ENCODE assay signal across 8 mouse cellular contexts in genomic region chr19:53008020-53008705, GRCm38 (mm10). TPM values are rescaled to one million over a fixed set of nuclear protein-coding genes. Genes with fewer than 3 reads are reported as not detected.
A peak's percentile ranks its signal among the peaks of the same experiment; 100 is the strongest.
DNase-seq lines count a peak whose midpoint lies in the region; ATAC-seq lines count a peak whose summit lies in the region.

No protein-coding gene starts in this region.

- no peak overlapping the region for H3K4me3 ChIP-seq in neural tube, embryonic 15.5 days (replicated peaks)
- H3K4me3 ChIP-seq in hindbrain, embryonic 11.5 days (ENCODE audit: low read depth, low read length): no peak overlapping the region

- H3K4me2 ChIP-seq in neural tube, embryonic 15.5 days: no peak overlapping the region
- H3K4me2 ChIP-seq in hindbrain, embryonic 11.5 days (replicated peaks; ENCODE audit: low read depth, low read length): no peak overlapping the region

- DNase-seq in neural tube, embryonic 10.5 days (ENCODE audit: extremely low spot score, low spot score): peak; percentile 58
- peak; percentile 76 for DNase-seq in cerebellum, adult 9-11 months
- DNase-seq in frontal cortex, postnatal 14 days (ENCODE audit: low spot score in 2 of 2): peak; percentile 55 to 62
- DNase-seq in hindbrain, embryonic 11.5 days (ENCODE audit: low spot score): peak; percentile 58
- DNase-seq in layer of hippocampus, adult 9-10 months (ENCODE audit: low spot score): peak; percentile 63
- DNase-seq in lung, postnatal 25 days (ENCODE audit: low spot score): peak; percentile 86
- peak; percentile 60 to 64 for DNase-seq in right cerebral cortex, postnatal 36 days (ENCODE audit: low spot score in 2 of 2)

- no peak for ATAC-seq in neural tube, embryonic 15.5 days (ENCODE audit: low FRiP score)
- 0 out of 2 replicates have a peak, but pooled peaks have one; percentile 36 for ATAC-seq in hindbrain, embryonic 11.5 days (ENCODE audit: low FRiP score)

- H3K4me1 ChIP-seq in neural tube, embryonic 15.5 days: peaks cover 15% of the 10 kb centered on the region
- H3K4me1 ChIP-seq in hindbrain, embryonic 11.5 days (replicated peaks; ENCODE audit: control insufficient read depth, insufficient read depth, low read length): no peaks in the 10 kb centered on the region

- WGBS in neural tube, embryonic 15.5 days: 66% methylated on average over 6 of the region's 6 CpGs
- 61% methylated on average over 6 of the region's 6 CpGs for WGBS in hindbrain, embryonic 11.5 days

- H3K9ac ChIP-seq in neural tube, embryonic 15.5 days (replicated peaks): no peak overlapping the region
- H3K9ac ChIP-seq in hindbrain, embryonic 11.5 days (ENCODE audit: low read depth, low read length): no peak overlapping the region

- H3K9me3 ChIP-seq in neural tube, embryonic 15.5 days (replicated peaks): no peaks in the 10 kb centered on the region
- no peaks in the 10 kb centered on the region for H3K9me3 ChIP-seq in hindbrain, embryonic 11.5 days (ENCODE audit: control insufficient read depth, low read length)

- no peaks in the 10 kb centered on the region for H3K27me3 ChIP-seq in neural tube, embryonic 15.5 days (replicated peaks)
- no peaks in the 10 kb centered on the region for H3K27me3 ChIP-seq in hindbrain, embryonic 11.5 days (ENCODE audit: control insufficient read depth, insufficient read depth, low read length)

- peaks cover 60% of the 10 kb centered on the region for H3K36me3 ChIP-seq in neural tube, embryonic 15.5 days
- peaks cover 5% of the 10 kb centered on the region; the same call in 1 of the 2 replicates for H3K36me3 ChIP-seq in hindbrain, embryonic 11.5 days (ENCODE audit: control insufficient read depth, insufficient read depth, low read length)

- no peak overlapping the region for H3K27ac ChIP-seq in neural tube, embryonic 15.5 days (replicated peaks)
- no peak overlapping the region for H3K27ac ChIP-seq in hindbrain, embryonic 11.5 days (ENCODE audit: low read depth, low read length)

RNA-seq across cellular contexts. Expression of gene Xpnpep1, which starts 31.9 kb away (rescaled TPM):
- 117 and 118 TPM in 2 replicates for polyA plus RNA-seq in neural tube, embryonic 15.5 days (2015; fragmentation: Nextera tagmentation; extraction: Ambion mirVana)
- 132 and 163 TPM in 2 replicates for polyA plus RNA-seq in hindbrain, embryonic 11.5 days (2014; fragmentation: Nextera tagmentation; extraction: Ambion mirVana)
